Mouse (Mus musculus) hindbrain, embryonic 14.5 days (tissue): ENCODE measurements at regions not wholly inside any gene's neighbourhood (a gene's known extent, or its start where the extent isn't known, plus 50 kb on each side); places are given as distances from the start of the nearest gene placed in this dataset.

Experiments used
- ATAC-seq: fragments of 200-750 bp; cut with Nextera tagmentation; 2 replicates; pipeline ENCODE4 v1.8.0; 2017; ENCODE audit warnings: moderate number of reproducible peaks, mild to moderate bottlenecking, moderate TSS enrichment, moderate library complexity; ENCODE audit not compliant: low FRiP score
- DNase-seq: peaks from one replicate; pipeline ENCODE4 v3.0.0-alpha.2; 2015; ENCODE audit warnings: low spot score
- H3K27ac ChIP-seq: fragments of 300-500 bp; sonication (generic); 2 replicates; pipeline ENCODE4 v1.5.1; 2014; ENCODE audit warnings: mild to moderate bottlenecking, moderate library complexity
- H3K27me3 ChIP-seq: fragments of 300-500 bp; sonication (generic); 2 replicates; pipeline ENCODE4 v1.6.1; 2014; ENCODE audit warnings: mild to moderate bottlenecking, low read length, mixed read lengths; ENCODE audit not compliant: control insufficient read depth, insufficient read depth
- H3K36me3 ChIP-seq: fragments of 300-500 bp; sonication (generic); replicated peaks from 2 replicates; pipeline ENCODE4 v1.6.1; 2014; ENCODE audit not compliant: control insufficient read depth, insufficient read depth
- H3K4me1 ChIP-seq: fragments of 300-500 bp; sonication (generic); replicated peaks from 2 replicates; pipeline ENCODE4 v1.6.1; 2014; ENCODE audit warnings: antibody characterized with exemption, low read length, mixed read lengths; ENCODE audit not compliant: control insufficient read depth, insufficient read depth
- H3K4me2 ChIP-seq: fragments of 300-500 bp; sonication (generic); replicated peaks from 2 replicates; pipeline ENCODE4 v1.6.1; 2014; ENCODE audit warnings: mild to moderate bottlenecking, moderate library complexity
- H3K4me3 ChIP-seq: fragments of 300-500 bp; sonication (generic); replicated peaks from 2 replicates; pipeline ENCODE4 v1.5.1; 2014; ENCODE audit warnings: mild to moderate bottlenecking, low read length
- H3K9ac ChIP-seq: fragments of 300-500 bp; sonication (generic); 2 replicates; pipeline ENCODE4 v1.6.1; 2014
- H3K9me3 ChIP-seq: fragments of 300-500 bp; sonication (generic); 2 replicates; pipeline ENCODE4 v1.6.1; 2016; ENCODE audit warnings: low read length; ENCODE audit not compliant: control insufficient read depth
- WGBS: fragments of 180-500 bp; shearing (Covaris S2); extraction: QIAGEN DNeasy Blood & Tissue Kit; methylation state at CpG from one replicate; pipeline ENCODE4 v1.1.7; 2014; 5-methylcytosine and 5-hydroxymethylcytosine counted together

DNA sequence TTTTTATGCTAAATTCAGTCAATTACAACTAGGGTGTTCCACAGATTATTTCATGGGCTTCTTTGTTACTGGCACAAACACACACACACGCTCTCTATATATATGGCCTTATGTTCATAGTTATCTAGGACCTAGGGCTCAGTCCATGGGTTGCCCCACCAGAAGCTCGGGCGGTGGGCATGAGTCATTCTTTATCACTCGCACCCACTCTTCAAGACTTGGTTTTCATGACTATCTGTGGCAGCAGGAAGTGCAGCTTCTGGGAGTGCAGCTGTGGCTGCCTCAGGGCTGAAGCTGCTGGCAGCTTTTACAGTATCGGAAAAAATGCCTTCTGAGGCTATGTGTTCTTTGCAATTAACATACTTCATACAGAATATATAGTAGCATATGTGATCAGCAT is 198.7 kb downstream of the Ipo11 start:
- H3K9ac ChIP-seq: no peak overlapping the region
- ATAC-seq (no peak), DNase-seq (no peak)
- no peaks in the 10 kb centered on the region for H3K4me1 ChIP-seq
- WGBS: 90% methylated on average over 5 of the region's 5 CpGs
- no peak overlapping the region for H3K4me2 ChIP-seq
- no peak overlapping the region for H3K4me3 ChIP-seq
- no peaks in the 10 kb centered on the region for H3K27me3 ChIP-seq
- no peaks in the 10 kb centered on the region for H3K36me3 ChIP-seq
- H3K27ac ChIP-seq: no peak overlapping the region
- H3K9me3 ChIP-seq: no peaks in the 10 kb centered on the region

DNA sequence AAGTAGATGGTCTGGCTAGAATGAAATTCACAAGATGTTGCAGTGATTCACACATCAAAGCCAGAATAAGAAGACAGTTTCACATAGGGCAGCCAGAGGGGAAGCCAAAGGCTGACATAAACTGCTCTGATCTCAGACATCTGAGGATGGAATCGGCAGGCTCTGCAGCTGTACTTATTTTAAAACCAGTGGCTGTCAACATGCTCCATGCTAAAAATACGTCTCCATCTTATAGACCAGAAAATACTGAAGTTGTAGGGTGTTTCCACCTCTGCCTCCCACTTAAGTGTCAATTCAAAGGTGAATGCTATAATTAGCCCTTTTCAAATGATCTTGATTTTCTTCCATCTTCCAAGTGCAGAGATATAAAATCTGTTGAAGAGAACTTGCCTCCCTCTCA is 202.4 kb downstream of the Ipo11 start:
- H3K9me3 ChIP-seq: no peaks in the 10 kb centered on the region
- 90% methylated on average over 2 of the region's 2 CpGs for WGBS
- no peak for DNase-seq
- H3K4me2 ChIP-seq: no peak overlapping the region
- ATAC-seq: no peak
- H3K27ac ChIP-seq: no peak overlapping the region
- no peaks in the 10 kb centered on the region for H3K27me3 ChIP-seq
- no peak overlapping the region for H3K4me3 ChIP-seq
- H3K36me3 ChIP-seq: no peaks in the 10 kb centered on the region
- H3K4me1 ChIP-seq: no peaks in the 10 kb centered on the region
- no peak overlapping the region for H3K9ac ChIP-seq

DNA sequence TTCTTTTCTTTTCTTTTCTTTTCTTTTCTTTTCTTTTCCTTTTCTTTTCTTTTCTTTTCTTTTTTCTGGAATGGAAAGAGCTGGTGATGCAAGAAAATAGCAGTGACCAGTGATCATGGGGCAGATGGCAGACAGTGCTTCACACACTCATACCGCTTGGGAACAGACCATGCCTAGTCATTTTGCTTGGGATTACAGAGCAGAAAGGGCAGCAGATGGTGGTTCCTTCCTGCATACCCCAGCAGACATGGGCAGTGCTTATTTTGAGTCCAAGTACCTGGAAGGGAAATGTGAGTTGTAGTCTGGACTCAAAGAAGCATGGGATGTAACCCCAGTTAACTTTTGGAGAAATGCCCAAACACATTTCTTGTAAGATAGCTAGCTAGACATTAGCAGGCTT is 203.9 kb downstream of the Ipo11 start:
- Histone ChIP-seq H3K27ac (no peak overlapping the region), H3K36me3 (no peaks in the 10 kb centered on the region), H3K4me3 (no peak overlapping the region), H3K4me1 (no peaks in the 10 kb centered on the region), H3K27me3 (no peaks in the 10 kb centered on the region), H3K9ac (no peak overlapping the region), H3K9me3 (no peaks in the 10 kb centered on the region), H3K4me2 (no peak overlapping the region)
- DNase-seq (no peak), ATAC-seq (no peak)
- 92% methylated on average over 1 of the region's 1 CpGs for WGBS

DNA sequence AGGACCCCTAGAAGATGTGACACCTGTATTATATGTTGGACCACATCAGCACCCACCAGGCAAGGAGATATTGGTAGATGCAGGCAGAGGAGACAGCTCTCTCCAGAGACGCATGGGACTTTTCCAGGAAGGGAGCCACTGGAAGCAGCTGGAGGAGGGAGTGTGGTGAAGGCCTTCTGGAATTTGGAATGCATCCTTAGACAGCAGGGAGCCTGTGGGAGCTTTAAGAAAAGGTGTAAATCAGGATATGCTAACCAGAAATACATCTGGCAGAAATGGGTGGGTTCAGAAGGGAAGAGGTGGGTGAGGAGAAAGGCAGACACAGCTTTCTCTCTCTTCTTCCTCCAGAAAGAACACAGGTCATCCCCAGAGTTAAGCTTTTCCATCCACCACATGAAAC is 213.4 kb downstream of the Ipo11 start:
- no peaks in the 10 kb centered on the region for H3K4me1 ChIP-seq
- no peaks in the 10 kb centered on the region for H3K36me3 ChIP-seq
- no peak overlapping the region for H3K27ac ChIP-seq
- 76% methylated on average over 1 of the region's 1 CpGs for WGBS
- H3K9me3 ChIP-seq: no peaks in the 10 kb centered on the region
- no peak overlapping the region for H3K4me2 ChIP-seq
- no peak for ATAC-seq
- H3K27me3 ChIP-seq: no peaks in the 10 kb centered on the region
- H3K4me3 ChIP-seq: no peak overlapping the region
- H3K9ac ChIP-seq: no peak overlapping the region
- DNase-seq: no peak

DNA sequence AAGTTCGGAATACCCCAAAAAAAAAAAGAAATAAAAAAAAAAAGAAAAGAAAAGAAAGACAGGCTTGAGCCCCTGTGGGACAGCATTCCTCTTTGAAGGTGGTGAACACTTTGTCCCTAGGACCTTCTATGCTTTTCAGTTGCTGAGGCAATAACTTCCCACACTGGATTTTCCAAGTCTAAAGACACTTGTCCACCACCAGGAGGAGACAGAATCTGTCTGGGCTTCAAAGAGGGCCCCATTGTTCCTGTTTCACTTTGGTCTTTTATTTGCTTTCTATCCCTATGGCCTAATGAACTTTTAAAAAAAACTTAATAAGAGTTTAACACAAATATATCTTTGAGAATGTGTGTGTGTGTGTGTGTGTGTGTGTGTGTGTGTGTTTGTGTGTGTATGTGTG is 215.6 kb downstream of the Ipo11 start:
- no peak for ATAC-seq
- Histone ChIP-seq H3K9me3 (no peaks in the 10 kb centered on the region), H3K4me1 (no peaks in the 10 kb centered on the region), H3K4me2 (no peak overlapping the region), H3K27ac (no peak overlapping the region), H3K9ac (no peak overlapping the region), H3K4me3 (no peak overlapping the region), H3K36me3 (no peaks in the 10 kb centered on the region), H3K27me3 (no peaks in the 10 kb centered on the region)
- DNase-seq: peak; percentile 18
- 92% methylated on average over 1 of the region's 1 CpGs for WGBS

DNA sequence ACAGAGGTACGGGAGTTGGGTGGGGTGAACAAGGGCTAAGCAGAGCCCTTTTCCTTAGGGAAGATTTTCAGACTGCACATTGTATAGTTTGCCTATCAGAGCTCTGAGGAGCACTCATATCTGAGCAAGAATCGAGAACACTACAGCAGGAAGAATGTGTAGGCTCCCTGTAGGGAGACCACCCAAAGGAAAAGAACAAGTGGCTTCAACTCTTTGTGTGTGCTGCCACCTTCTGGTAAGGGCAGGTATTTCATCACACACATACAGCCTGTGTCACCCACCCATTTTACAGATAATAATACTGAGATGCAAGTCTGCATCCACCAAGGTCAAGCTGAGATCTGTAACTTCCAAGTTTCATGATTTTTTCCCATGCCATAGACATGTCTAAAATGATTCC is 221.0 kb downstream of the Ipo11 start:
- Histone ChIP-seq H3K27me3 (no peaks in the 10 kb centered on the region), H3K4me1 (no peaks in the 10 kb centered on the region), H3K4me3 (no peak overlapping the region), H3K9me3 (no peaks in the 10 kb centered on the region), H3K9ac (no peak overlapping the region), H3K27ac (no peak overlapping the region), H3K36me3 (no peaks in the 10 kb centered on the region), H3K4me2 (no peak overlapping the region)
- 70% methylated on average over 2 of the region's 2 CpGs for whole genome bisulfite sequencing
- no peak for DNase-seq
- no peak for ATAC-seq

DNA sequence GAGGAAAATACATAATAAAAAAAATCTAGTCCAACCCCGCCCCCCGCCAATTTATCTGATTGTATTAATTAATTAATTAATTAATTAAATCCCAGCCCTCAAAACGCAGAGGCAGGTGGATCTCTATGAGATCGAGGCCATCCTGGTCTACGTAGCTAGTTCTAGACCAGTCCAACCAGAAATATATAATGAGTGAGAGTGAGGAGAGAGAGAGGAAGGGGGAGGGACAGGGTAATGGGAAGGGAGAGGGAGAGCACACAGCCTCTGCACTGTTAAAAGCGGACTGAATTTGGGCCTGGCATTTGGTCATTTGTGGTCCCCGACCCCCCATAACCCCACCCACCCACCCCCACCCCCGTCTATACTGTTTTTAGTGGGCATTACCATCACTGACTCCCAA is 221.5 kb downstream of the Ipo11 start:
- ATAC-seq: no peak
- no peak overlapping the region for H3K9ac ChIP-seq
- H3K36me3 ChIP-seq: no peaks in the 10 kb centered on the region
- H3K27me3 ChIP-seq: no peaks in the 10 kb centered on the region
- DNase-seq: no peak
- no peaks in the 10 kb centered on the region for H3K4me1 ChIP-seq
- H3K27ac ChIP-seq: no peak overlapping the region
- 85% methylated on average over 8 of the region's 8 CpGs for WGBS
- no peak overlapping the region for H3K4me2 ChIP-seq
- H3K9me3 ChIP-seq: no peaks in the 10 kb centered on the region
- no peak overlapping the region for H3K4me3 ChIP-seq

DNA sequence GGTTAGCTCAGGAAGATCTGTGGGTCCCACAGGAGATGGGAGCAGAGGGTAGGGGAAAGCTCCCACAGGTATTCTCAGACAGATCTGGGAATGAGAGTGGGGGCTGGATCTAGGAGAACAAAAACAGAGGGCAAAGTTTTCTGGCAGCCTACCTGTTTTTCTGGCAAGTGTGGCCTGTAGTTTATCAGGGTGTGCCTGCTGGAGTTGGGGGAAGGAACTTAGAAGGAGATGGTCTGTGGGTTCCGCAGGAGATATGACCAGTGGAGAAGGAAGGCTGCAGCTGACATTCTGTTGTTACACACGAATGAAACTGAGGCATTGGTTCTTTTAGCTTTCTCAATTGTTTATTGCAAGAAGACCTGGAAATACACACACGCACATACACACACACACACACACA is 226.2 kb downstream of the Ipo11 start:
- H3K36me3 ChIP-seq: no peaks in the 10 kb centered on the region
- H3K9me3 ChIP-seq: no peaks in the 10 kb centered on the region
- ATAC-seq: no peak
- DNase-seq: no peak
- no peak overlapping the region for H3K4me2 ChIP-seq
- no peak overlapping the region for H3K27ac ChIP-seq
- H3K9ac ChIP-seq: no peak overlapping the region
- no peaks in the 10 kb centered on the region for H3K4me1 ChIP-seq
- no peak overlapping the region for H3K4me3 ChIP-seq
- WGBS: 85% methylated on average over 3 of the region's 3 CpGs
- no peaks in the 10 kb centered on the region for H3K27me3 ChIP-seq

DNA sequence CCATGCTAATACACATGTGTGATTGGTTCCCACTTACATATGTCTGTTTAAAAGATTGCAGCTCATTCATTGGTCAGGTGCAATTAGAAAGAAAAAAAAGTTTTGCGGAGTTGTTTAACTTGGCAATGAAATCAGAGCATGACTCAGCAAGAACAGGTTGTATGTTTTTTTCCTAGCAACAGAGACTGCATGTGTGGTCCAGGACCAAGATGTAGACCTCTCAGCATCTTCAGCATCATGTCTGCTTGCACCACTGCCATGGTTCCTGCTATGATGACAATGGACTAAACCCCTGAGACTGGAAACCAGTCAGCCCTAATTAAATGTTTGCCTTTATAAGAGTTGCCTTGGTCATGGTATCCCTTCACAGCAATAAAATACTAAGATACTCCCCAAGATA is 236.4 kb downstream of the Ipo11 start:
- H3K9me3 ChIP-seq: no peaks in the 10 kb centered on the region
- ATAC-seq (no peak), DNase-seq (no peak)
- H3K27me3 ChIP-seq: no peaks in the 10 kb centered on the region
- no peak overlapping the region for H3K4me3 ChIP-seq
- WGBS: 97% methylated on average over 1 of the region's 1 CpGs
- no peaks in the 10 kb centered on the region for H3K4me1 ChIP-seq
- H3K9ac ChIP-seq: no peak overlapping the region
- no peak overlapping the region for H3K27ac ChIP-seq
- H3K36me3 ChIP-seq: no peaks in the 10 kb centered on the region
- H3K4me2 ChIP-seq: no peak overlapping the region

DNA sequence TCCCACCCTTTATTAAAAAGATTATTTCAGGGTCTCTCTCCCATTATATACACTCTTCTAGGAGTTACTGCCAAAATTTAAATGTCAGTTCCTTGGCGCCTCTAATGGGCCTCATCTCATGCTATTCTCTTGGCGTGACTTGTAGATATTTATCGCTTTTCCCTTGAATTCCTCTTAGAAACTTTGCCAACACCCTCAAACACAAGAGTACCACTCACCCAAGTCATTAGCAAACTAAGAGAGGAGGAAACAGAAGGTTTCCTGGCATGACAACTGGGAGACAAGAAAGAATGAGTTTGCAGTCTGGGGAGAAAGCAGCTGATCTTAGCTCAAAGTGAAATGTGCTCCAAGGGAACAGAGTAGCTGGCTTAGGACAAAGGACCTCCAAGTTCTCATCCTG is 236.8 kb downstream of the Ipo11 start:
- Histone ChIP-seq H3K4me1 (no peaks in the 10 kb centered on the region), H3K4me2 (no peak overlapping the region), H3K36me3 (no peaks in the 10 kb centered on the region), H3K27ac (no peak overlapping the region), H3K4me3 (no peak overlapping the region), H3K9ac (no peak overlapping the region), H3K27me3 (no peaks in the 10 kb centered on the region), H3K9me3 (no peaks in the 10 kb centered on the region)
- WGBS: 82% methylated on average over 3 of the region's 3 CpGs
- ATAC-seq: no peak
- DNase-seq: no peak
